Mouse (Mus musculus): ENCODE measurements around the gene Nkx2-2. TPM values are rescaled to one million over a fixed set of nuclear protein-coding genes. Genes with fewer than 3 reads are reported as not detected.

Nkx2-2 gene
- total RNA-seq (2015) (not detected in 2 replicates), total RNA-seq (2017) (not detected in 2 replicates)

- ATAC-seq (replicated peaks; ENCODE audit: poor library complexity) = peak; percentile 24; the same call in 1 of the 2 replicates
Measured at GRCm38 (mm10) chr2:147193271-147194255, at the start of gene Nkx2-2. Nkx2-2 (minus strand) TSS chr2:147194243.

- no peak for ATAC-seq (replicated peaks; ENCODE audit: poor library complexity)
Measured at GRCm38 (mm10) chr2:147235707-147236290, 41.8 kb upstream of the Nkx2-2 start.

GRCm38 (mm10) chr2:147231175-147231574 is 37.1 kb upstream of the Nkx2-2 start:
- ATAC-seq (replicated peaks; ENCODE audit: poor library complexity) = no peak

- no peak for ATAC-seq (replicated peaks; ENCODE audit: poor library complexity)
Measured at GRCm38 (mm10) chr2:147205076-147205615, 11.1 kb upstream of the Nkx2-2 start.

GRCm38 (mm10) chr2:147194711-147195615 is 920 bp upstream of the Nkx2-2 start:
- no peak for ATAC-seq (replicated peaks; ENCODE audit: poor library complexity)

GRCm38 (mm10) chr2:147192731-147193130 is 1.3 kb downstream of the Nkx2-2 start:
- ATAC-seq (replicated peaks; ENCODE audit: poor library complexity) = no peak

- no peak for ATAC-seq (replicated peaks; ENCODE audit: poor library complexity)
Measured at GRCm38 (mm10) chr2:147190316-147191021, 3.6 kb downstream of the Nkx2-2 start.

GRCm38 (mm10) chr2:147189546-147190315 is 4.3 kb downstream of the Nkx2-2 start:
- no peak for ATAC-seq (replicated peaks; ENCODE audit: poor library complexity)

- ATAC-seq (replicated peaks; ENCODE audit: poor library complexity) = no peak
Measured at GRCm38 (mm10) chr2:147188871-147189545, 5.0 kb downstream of the Nkx2-2 start.

- ATAC-seq (replicated peaks; ENCODE audit: poor library complexity) = no peak
Measured at GRCm38 (mm10) chr2:147188074-147188700, 5.9 kb downstream of the Nkx2-2 start.

GRCm38 (mm10) chr2:147187061-147187870 is 6.8 kb downstream of the Nkx2-2 start:
- ATAC-seq (replicated peaks; ENCODE audit: poor library complexity) = no peak

- no peak for ATAC-seq (replicated peaks; ENCODE audit: poor library complexity)
Measured at GRCm38 (mm10) chr2:147186261-147186681, 7.8 kb downstream of the Nkx2-2 start.

GRCm38 (mm10) chr2:147185561-147185960 is 8.5 kb downstream of the Nkx2-2 start:
- ATAC-seq (replicated peaks; ENCODE audit: poor library complexity) = no peak

GRCm38 (mm10) chr2:147184071-147184990 is 9.7 kb downstream of the Nkx2-2 start:
- ATAC-seq (replicated peaks; ENCODE audit: poor library complexity) = peak; percentile 38

GRCm38 (mm10) chr2:147183521-147183920 is 10.5 kb downstream of the Nkx2-2 start:
- ATAC-seq (replicated peaks; ENCODE audit: poor library complexity) = no peak

GRCm38 (mm10) chr2:147182709-147183260 is 11.3 kb downstream of the Nkx2-2 start:
- no peak for ATAC-seq (replicated peaks; ENCODE audit: poor library complexity)
